Mouse (Mus musculus): Measurements from ENCODE around the gene Cacna2d1. TPM values are rescaled to one million over a fixed set of nuclear protein-coding genes. Genes with fewer than 3 reads are reported as not detected.

The Cacna2d1 gene
- polyA plus RNA-seq, 1 experiment from 2014 or later: 36.4 TPM

- peak; percentile 48; the same call in 1 of the 2 replicates for ATAC-seq
- H3K27ac ChIP-seq (ENCODE audit: low read length): 0 out of 2 replicates have a peak overlapping the region, but pooled peaks have one; percentile 13
- H3K4me3 ChIP-seq (ENCODE audit: low read depth, low read length): no peak overlapping the region
- H3K36me3 ChIP-seq (ENCODE audit: control insufficient read depth, insufficient read depth, low read length): no peaks in the 10 kb centered on the region
- no peaks in the 10 kb centered on the region for H3K9me3 ChIP-seq (replicated peaks; ENCODE audit: control insufficient read depth, low read length, poor library complexity, severe bottlenecking)
- no peak overlapping the region for H3K4me2 ChIP-seq (ENCODE audit: low read length)
- no peaks in the 10 kb centered on the region for H3K27me3 ChIP-seq (ENCODE audit: control insufficient read depth, insufficient read depth, low read depth, low read length)
- H3K9ac ChIP-seq (ENCODE audit: low read depth, low read length): no peak overlapping the region
- H3K4me1 ChIP-seq (ENCODE audit: control insufficient read depth, insufficient read depth, low read length): peaks cover 8% of the 10 kb centered on the region
- WGBS: 22% methylated on average over 5 of the region's 5 CpGs
Observed at GRCm38 (mm10) chr5:16062773-16063172, 128.3 kb downstream of the Cacna2d1 start.

GRCm38 (mm10) chr5:16063273-16063672 lies 128.8 kb downstream of the Cacna2d1 start:
- no peaks in the 10 kb centered on the region for H3K36me3 ChIP-seq (ENCODE audit: control insufficient read depth, insufficient read depth, low read length)
- H3K9ac ChIP-seq (ENCODE audit: low read depth, low read length): no peak overlapping the region
- H3K9me3 ChIP-seq (replicated peaks; ENCODE audit: control insufficient read depth, low read length, poor library complexity, severe bottlenecking): no peaks in the 10 kb centered on the region
- no peak overlapping the region for H3K4me2 ChIP-seq (ENCODE audit: low read length)
- H3K27me3 ChIP-seq (ENCODE audit: control insufficient read depth, insufficient read depth, low read depth, low read length): no peaks in the 10 kb centered on the region
- ATAC-seq: no peak
- no peak overlapping the region for H3K27ac ChIP-seq (ENCODE audit: low read length)
- H3K4me1 ChIP-seq (ENCODE audit: control insufficient read depth, insufficient read depth, low read length): peaks cover 8% of the 10 kb centered on the region
- H3K4me3 ChIP-seq (ENCODE audit: low read depth, low read length): no peak overlapping the region

- 64% methylated on average over 3 of the region's 3 CpGs for WGBS
- Histone ChIP-seq H3K27ac (ENCODE audit: low read length) (no peak overlapping the region), H3K4me1 (ENCODE audit: control insufficient read depth, insufficient read depth, low read length) (peaks cover 8% of the 10 kb centered on the region)
Observed at GRCm38 (mm10) chr5:16063949-16064348, 129.5 kb downstream of the Cacna2d1 start.

GRCm38 (mm10) chr5:16065816-16066215 lies 131.3 kb downstream of the Cacna2d1 start:
- 88% methylated on average over 4 of the region's 4 CpGs for WGBS
- ATAC-seq: no peak
- Histone ChIP-seq H3K4me1 (ENCODE audit: control insufficient read depth, insufficient read depth, low read length) (peaks cover 8% of the 10 kb centered on the region), H3K4me3 (ENCODE audit: low read depth, low read length) (no peak overlapping the region), H3K9me3 (replicated peaks; ENCODE audit: control insufficient read depth, low read length, poor library complexity, severe bottlenecking) (no peaks in the 10 kb centered on the region), H3K9ac (ENCODE audit: low read depth, low read length) (no peak overlapping the region), H3K36me3 (ENCODE audit: control insufficient read depth, insufficient read depth, low read length) (no peaks in the 10 kb centered on the region), H3K27ac (ENCODE audit: low read length) (no peak overlapping the region), H3K4me2 (ENCODE audit: low read length) (no peak overlapping the region), H3K27me3 (ENCODE audit: control insufficient read depth, insufficient read depth, low read depth, low read length) (no peaks in the 10 kb centered on the region)

More at GRCm38 (mm10) chr5:16063949-16064348, 129.5 kb downstream of the Cacna2d1 start:
- Histone ChIP-seq H3K9me3 (replicated peaks; ENCODE audit: control insufficient read depth, low read length, poor library complexity, severe bottlenecking) (no peaks in the 10 kb centered on the region), H3K9ac (ENCODE audit: low read depth, low read length) (no peak overlapping the region), H3K27me3 (ENCODE audit: control insufficient read depth, insufficient read depth, low read depth, low read length) (no peaks in the 10 kb centered on the region), H3K4me2 (ENCODE audit: low read length) (no peak overlapping the region), H3K4me3 (ENCODE audit: low read depth, low read length) (no peak overlapping the region), H3K36me3 (ENCODE audit: control insufficient read depth, insufficient read depth, low read length) (no peaks in the 10 kb centered on the region)
- no peak for ATAC-seq

GRCm38 (mm10) chr5:16082253-16082652 lies 147.8 kb downstream of the Cacna2d1 start:
- WGBS: 85% methylated on average over 2 of the region's 2 CpGs

GRCm38 (mm10) chr5:16086979-16087902 lies 152.8 kb downstream of the Cacna2d1 start:
- peak overlapping the region; percentile 18; the same call in 1 of the 2 replicates for H3K4me2 ChIP-seq (ENCODE audit: low read length)
- no peak overlapping the region for H3K4me3 ChIP-seq (ENCODE audit: low read depth, low read length)
- H3K9me3 ChIP-seq (replicated peaks; ENCODE audit: control insufficient read depth, low read length, poor library complexity, severe bottlenecking): no peaks in the 10 kb centered on the region
- H3K36me3 ChIP-seq (ENCODE audit: control insufficient read depth, insufficient read depth, low read length): no peaks in the 10 kb centered on the region
- H3K9ac ChIP-seq (ENCODE audit: low read depth, low read length): no peak overlapping the region
- peak overlapping the region; percentile 79 for H3K27ac ChIP-seq (ENCODE audit: low read length)
- peaks cover 10% of the 10 kb centered on the region for H3K4me1 ChIP-seq (ENCODE audit: control insufficient read depth, insufficient read depth, low read length)
- WGBS: 25% methylated on average over 10 of the region's 10 CpGs
- H3K27me3 ChIP-seq (ENCODE audit: control insufficient read depth, insufficient read depth, low read depth, low read length): no peaks in the 10 kb centered on the region
- peak; percentile 72 for ATAC-seq

More at GRCm38 (mm10) chr5:16082253-16082652, 147.8 kb downstream of the Cacna2d1 start:
- no peaks in the 10 kb centered on the region for H3K9me3 ChIP-seq (replicated peaks; ENCODE audit: control insufficient read depth, low read length, poor library complexity, severe bottlenecking)
- H3K36me3 ChIP-seq (ENCODE audit: control insufficient read depth, insufficient read depth, low read length): no peaks in the 10 kb centered on the region
- no peak overlapping the region for H3K9ac ChIP-seq (ENCODE audit: low read depth, low read length)
- peaks cover 5% of the 10 kb centered on the region for H3K4me1 ChIP-seq (ENCODE audit: control insufficient read depth, insufficient read depth, low read length)
- no peaks in the 10 kb centered on the region for H3K27me3 ChIP-seq (ENCODE audit: control insufficient read depth, insufficient read depth, low read depth, low read length)
- no peak overlapping the region for H3K27ac ChIP-seq (ENCODE audit: low read length)
- H3K4me2 ChIP-seq (ENCODE audit: low read length): no peak overlapping the region
- no peak for ATAC-seq
- no peak overlapping the region for H3K4me3 ChIP-seq (ENCODE audit: low read depth, low read length)

GRCm38 (mm10) chr5:16087995-16088394 lies 153.5 kb downstream of the Cacna2d1 start:
- WGBS: 38% methylated on average over 2 of the region's 2 CpGs
- H3K9ac ChIP-seq (ENCODE audit: low read depth, low read length): no peak overlapping the region
- H3K4me1 ChIP-seq (ENCODE audit: control insufficient read depth, insufficient read depth, low read length): peaks cover 10% of the 10 kb centered on the region
- ATAC-seq: 0 out of 2 replicates have a peak, but pooled peaks have one; percentile 40
- H3K27ac ChIP-seq (ENCODE audit: low read length): peak overlapping the region; percentile 60
- H3K4me2 ChIP-seq (ENCODE audit: low read length): no peak overlapping the region
- H3K27me3 ChIP-seq (ENCODE audit: control insufficient read depth, insufficient read depth, low read depth, low read length): no peaks in the 10 kb centered on the region
- no peaks in the 10 kb centered on the region for H3K36me3 ChIP-seq (ENCODE audit: control insufficient read depth, insufficient read depth, low read length)
- no peak overlapping the region for H3K4me3 ChIP-seq (ENCODE audit: low read depth, low read length)
- no peaks in the 10 kb centered on the region for H3K9me3 ChIP-seq (replicated peaks; ENCODE audit: control insufficient read depth, low read length, poor library complexity, severe bottlenecking)

- WGBS: 83% methylated on average over 7 of the region's 7 CpGs
- ATAC-seq: no peak
- Histone ChIP-seq H3K27me3 (ENCODE audit: control insufficient read depth, insufficient read depth, low read depth, low read length) (no peaks in the 10 kb centered on the region), H3K27ac (ENCODE audit: low read length) (no peak overlapping the region), H3K4me3 (ENCODE audit: low read depth, low read length) (no peak overlapping the region), H3K4me1 (ENCODE audit: control insufficient read depth, insufficient read depth, low read length) (peaks cover 4% of the 10 kb centered on the region; the same call in 1 of the 2 replicates), H3K9me3 (replicated peaks; ENCODE audit: control insufficient read depth, low read length, poor library complexity, severe bottlenecking) (no peaks in the 10 kb centered on the region), H3K36me3 (ENCODE audit: control insufficient read depth, insufficient read depth, low read length) (no peaks in the 10 kb centered on the region), H3K4me2 (ENCODE audit: low read length) (no peak overlapping the region), H3K9ac (ENCODE audit: low read depth, low read length) (no peak overlapping the region)
Observed at GRCm38 (mm10) chr5:16092540-16092939, 158.0 kb downstream of the Cacna2d1 start.

GRCm38 (mm10) chr5:16093071-16093693 lies 158.7 kb downstream of the Cacna2d1 start:
- 0 out of 2 replicates have a peak, but pooled peaks cover 1% of the 10 kb centered on the region for H3K4me1 ChIP-seq (ENCODE audit: control insufficient read depth, insufficient read depth, low read length)
- no peaks in the 10 kb centered on the region for H3K36me3 ChIP-seq (ENCODE audit: control insufficient read depth, insufficient read depth, low read length)
- H3K9me3 ChIP-seq (replicated peaks; ENCODE audit: control insufficient read depth, low read length, poor library complexity, severe bottlenecking): no peaks in the 10 kb centered on the region
- no peak overlapping the region for H3K4me3 ChIP-seq (ENCODE audit: low read depth, low read length)
- no peak overlapping the region for H3K27ac ChIP-seq (ENCODE audit: low read length)
- H3K9ac ChIP-seq (ENCODE audit: low read depth, low read length): no peak overlapping the region
- no peak overlapping the region for H3K4me2 ChIP-seq (ENCODE audit: low read length)
- no peak for ATAC-seq
- 77% methylated on average over 11 of the region's 11 CpGs for whole genome bisulfite sequencing
- H3K27me3 ChIP-seq (ENCODE audit: control insufficient read depth, insufficient read depth, low read depth, low read length): no peaks in the 10 kb centered on the region

Measured in midbrain, embryonic 16.5 days (tissue).